Mouse (Mus musculus): ENCODE data around the gene Dtnbp1. TPM values are rescaled to one million over a fixed set of nuclear protein-coding genes. Genes with fewer than 3 reads are reported as not detected.

Dtnbp1 gene
- total and polyA plus RNA-seq, 3 experiments, result 24.2 to 59.5 TPM; not detected in 1

DNA sequence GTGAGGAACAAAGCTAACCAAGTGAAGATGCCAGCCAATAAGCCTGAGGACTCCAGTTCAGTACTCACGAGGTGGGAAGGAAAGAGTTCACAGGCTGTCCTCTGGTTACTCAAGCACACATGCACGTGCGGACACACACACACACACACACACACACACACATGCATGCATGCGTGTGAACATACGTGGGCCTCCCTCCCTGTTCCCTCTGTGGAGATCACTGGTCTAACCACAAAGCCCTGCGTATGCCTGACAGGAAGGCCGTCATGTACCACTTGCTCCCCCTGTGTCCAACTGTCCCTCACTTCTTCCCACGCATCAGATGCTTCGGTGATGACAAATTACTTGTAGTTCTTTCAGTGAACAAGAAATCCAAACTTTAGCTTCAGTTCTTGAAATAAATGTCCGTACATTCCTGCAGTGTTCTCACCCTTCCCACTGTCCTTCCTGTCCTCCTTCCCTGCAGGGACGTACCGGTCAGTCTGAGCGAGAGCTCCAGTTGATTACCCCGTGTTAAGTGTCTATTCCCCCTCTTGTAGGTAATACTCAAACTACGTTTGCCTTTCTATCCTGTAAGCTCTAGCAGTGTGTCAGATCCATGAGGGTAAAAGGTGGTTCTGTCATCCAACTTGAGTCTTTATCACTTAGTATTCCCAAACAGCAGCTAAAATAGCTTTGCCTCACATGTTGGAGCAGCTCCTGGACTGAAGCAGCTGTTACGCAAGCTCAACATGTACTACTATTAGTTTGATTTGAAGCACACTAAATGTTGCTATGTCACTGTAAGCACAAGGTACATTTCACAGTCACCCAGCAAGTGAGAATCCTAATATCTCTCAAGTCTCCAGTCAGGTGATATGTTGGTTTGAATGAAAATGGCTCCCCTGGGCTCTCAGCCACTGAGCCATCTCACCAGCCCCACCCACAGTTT is 53.4 kb downstream of the Dtnbp1 start:
- Histone ChIP-seq H3K27ac (ENCODE audit: control insufficient read depth, low read depth, low read length) (no peak overlapping the region), H3K4me3 (ENCODE audit: control insufficient read depth in 1 of 2, insufficient read depth in 1 of 2, low read depth in 2 of 2, low read length in 2 of 2) (no peak overlapping the region), H3K4me1 (ENCODE audit: control insufficient read depth in 1 of 2, insufficient read depth in 2 of 2, low read length in 2 of 2) (no peaks in the 10 kb centered on the region), H3K36me3 (ENCODE audit: control insufficient read depth in 1 of 2, insufficient read depth in 2 of 2, low read length in 2 of 2) (0 out of 4 replicates have a peak, but pooled peaks cover 0 to 2% of the 10 kb centered on the region in 2 experiments), H3K9me3 (replicated peaks; ENCODE audit: insufficient read depth, low read length) (no peaks in the 10 kb centered on the region), H3K79me2 (ENCODE audit: control insufficient read depth, insufficient read depth, low read length, poor library complexity) (no peaks in the 10 kb centered on the region), H3K27me3 (ENCODE audit: control insufficient read depth in 1 of 2, insufficient read depth in 2 of 2, low read length in 2 of 2) (no peaks in the 10 kb centered on the region), H3K9ac (ENCODE audit: control insufficient read depth, low read depth, low read length, poor library complexity, severe bottlenecking) (no peak overlapping the region)
- no peak for DNase-seq (ENCODE audit: low read depth, low spot score)
- no peak for TF ChIP-seq TAL1 (IDR thresholded peaks at IDR 0.05; ENCODE audit: low read length)
- no peak for TF ChIP-seq CTCF (IDR thresholded peaks at IDR 0.05 in 2 of 3, conservative IDR thresholded peaks at IDR 0.05 in 1 of 3; ENCODE audit: control insufficient read depth in 1 of 3, insufficient read depth in 1 of 3, low read depth in 2 of 3, low read length in 3 of 3, poor library complexity in 1 of 3, severe bottlenecking in 1 of 3)
- TF ChIP-seq ZKSCAN1 (IDR thresholded peaks at IDR 0.05; ENCODE audit: low read depth, low read length), result no peak
- TF ChIP-seq MAFK (IDR thresholded peaks at IDR 0.05; ENCODE audit: borderline replicate concordance, low read depth, low read length), result no peak
- TF ChIP-seq GATA1 (IDR thresholded peaks at IDR 0.05; ENCODE audit: low read depth, low read length), result no peak
- no peak for TF ChIP-seq POLR2A (IDR thresholded peaks at IDR 0.05; ENCODE audit: control insufficient read depth in 1 of 2, insufficient read depth in 1 of 2, low read depth in 1 of 2, low read length in 2 of 2, poor library complexity in 1 of 2)

GRCm38 (mm10) chr13:44946880-44947635 is 54.9 kb downstream of the Dtnbp1 start:
- Histone ChIP-seq H3K36me3 (ENCODE audit: control insufficient read depth in 1 of 2, insufficient read depth in 2 of 2, low read length in 2 of 2) (0 out of 4 replicates have a peak, but pooled peaks cover 0 to 2% of the 10 kb centered on the region in 2 experiments), H3K9me3 (replicated peaks; ENCODE audit: insufficient read depth, low read length) (no peaks in the 10 kb centered on the region)

More at GRCm38 (mm10) chr13:44946880-44947635, 54.9 kb downstream of the Dtnbp1 start:
- H3K27me3 ChIP-seq (ENCODE audit: control insufficient read depth in 1 of 2, insufficient read depth in 2 of 2, low read length in 2 of 2), result no peaks in the 10 kb centered on the region
- no peak for DNase-seq (ENCODE audit: low read depth, low spot score)
- H3K9ac ChIP-seq (ENCODE audit: control insufficient read depth, low read depth, low read length, poor library complexity, severe bottlenecking), result no peak overlapping the region
- H3K79me2 ChIP-seq (ENCODE audit: control insufficient read depth, insufficient read depth, low read length, poor library complexity), result no peaks in the 10 kb centered on the region
- no peak overlapping the region for H3K27ac ChIP-seq (ENCODE audit: control insufficient read depth, low read depth, low read length)
- H3K4me1 ChIP-seq (ENCODE audit: control insufficient read depth in 1 of 2, insufficient read depth in 2 of 2, low read length in 2 of 2), result no peaks in the 10 kb centered on the region
- no peak overlapping the region for H3K4me3 ChIP-seq (ENCODE audit: control insufficient read depth in 1 of 2, insufficient read depth in 1 of 2, low read depth in 2 of 2, low read length in 2 of 2)
- TF ChIP-seq TCF12 (IDR thresholded peaks at IDR 0.05; ENCODE audit: low read depth, low read length) (no peak), MAFK (IDR thresholded peaks at IDR 0.05; ENCODE audit: borderline replicate concordance, low read depth, low read length) (no peak), TAL1 (IDR thresholded peaks at IDR 0.05; ENCODE audit: low read length) (no peak), UBTF (IDR thresholded peaks at IDR 0.05; ENCODE audit: borderline replicate concordance, insufficient read depth, low read depth, low read length) (no peak), CTCF (IDR thresholded peaks at IDR 0.05 in 2 of 3, conservative IDR thresholded peaks at IDR 0.05 in 1 of 3; ENCODE audit: control insufficient read depth in 1 of 3, insufficient read depth in 1 of 3, low read depth in 2 of 3, low read length in 3 of 3, poor library complexity in 1 of 3, severe bottlenecking in 1 of 3) (no peak), MYB (IDR thresholded peaks at IDR 0.05; ENCODE audit: low read depth, low read length) (no peak), RAD21 (IDR thresholded peaks at IDR 0.05; ENCODE audit: low read depth, low read length) (no peak), MYC (IDR thresholded peaks at IDR 0.05; ENCODE audit: low read depth, low read length) (no peak), GABPA (IDR thresholded peaks at IDR 0.05; ENCODE audit: low read depth, low read length) (no peak), POLR2AphosphoS2 (IDR thresholded peaks at IDR 0.05; ENCODE audit: low read length) (no peak), BHLHE40 (IDR thresholded peaks at IDR 0.05; ENCODE audit: borderline replicate concordance, low read depth, low read length) (no peak), SIN3A (IDR thresholded peaks at IDR 0.05; ENCODE audit: low read length) (no peak), ZKSCAN1 (IDR thresholded peaks at IDR 0.05; ENCODE audit: low read depth, low read length) (no peak), USF1 (IDR thresholded peaks at IDR 0.05; ENCODE audit: low read depth, low read length) (no peak), RCOR1 (IDR thresholded peaks at IDR 0.05; ENCODE audit: low read depth, low read length) (no peak), E2F4 (IDR thresholded peaks at IDR 0.05; ENCODE audit: borderline replicate concordance, low read depth, low read length) (no peak), EP300 (IDR thresholded peaks at IDR 0.05; ENCODE audit: low read depth in 1 of 2, low read length in 2 of 2) (no peak), CHD2 (IDR thresholded peaks at IDR 0.05; ENCODE audit: low read length) (no peak)
